Mouse (Mus musculus) urinary bladder, adult 2 months (tissue): ENCODE data around the gene Tmeff1. TPM values are rescaled to one million over a fixed set of nuclear protein-coding genes. Genes with fewer than 3 reads are reported as not detected.
"Not testable (repeated sequence)": the region's sequence is repeated elsewhere in the genome, so short reads cannot be mapped to it uniquely, and the experiment has no call there.

Experiments
- DNase-seq: peaks from one replicate; pipeline ENCODE4 v3.0.0; 2022; ENCODE audit warnings: low spot score
- polyA plus RNA-seq: library from polyadenylated mRNA; depleted of rRNA; stranded (reverse); fragments of >200 nt; gene quantifications from 2 replicates; pipeline ENCODE4 v1.2.3, GENCODE M21; 2012; rRNA removed

Tmeff1 gene
- polyA plus RNA-seq, 1 experiment, result 22.8 TPM

DNA sequence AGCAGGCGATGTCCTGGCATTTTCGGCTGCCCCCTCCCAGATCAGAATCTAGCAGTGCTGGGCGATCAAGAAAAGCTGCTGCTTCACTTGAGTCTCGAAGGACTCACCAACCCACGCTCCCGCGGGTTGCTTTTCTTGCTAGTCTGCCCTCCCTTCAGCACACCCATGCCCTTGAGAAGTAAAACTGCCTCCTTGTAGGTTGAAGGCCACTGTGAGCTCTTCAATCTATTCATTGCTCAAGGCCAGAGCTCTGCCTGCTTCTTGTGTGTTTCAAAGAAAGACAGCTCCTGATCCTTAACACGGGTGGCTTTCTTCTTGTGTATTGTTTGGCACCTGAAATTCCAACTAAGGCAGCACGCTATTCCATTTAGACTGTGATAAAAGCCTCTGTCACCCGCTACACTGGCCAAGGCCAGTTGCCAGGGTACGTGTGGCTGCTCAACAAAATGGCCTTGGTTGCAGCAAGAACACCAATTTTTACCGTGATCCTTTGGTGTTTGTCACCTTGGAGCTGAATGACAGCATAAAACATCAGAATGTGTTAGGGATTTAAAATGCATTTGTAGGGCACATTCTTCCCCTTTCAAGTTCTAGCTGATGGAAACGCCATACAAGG is 91.7 kb downstream of the Tmeff1 start:
- no peak for DNase-seq

DNA sequence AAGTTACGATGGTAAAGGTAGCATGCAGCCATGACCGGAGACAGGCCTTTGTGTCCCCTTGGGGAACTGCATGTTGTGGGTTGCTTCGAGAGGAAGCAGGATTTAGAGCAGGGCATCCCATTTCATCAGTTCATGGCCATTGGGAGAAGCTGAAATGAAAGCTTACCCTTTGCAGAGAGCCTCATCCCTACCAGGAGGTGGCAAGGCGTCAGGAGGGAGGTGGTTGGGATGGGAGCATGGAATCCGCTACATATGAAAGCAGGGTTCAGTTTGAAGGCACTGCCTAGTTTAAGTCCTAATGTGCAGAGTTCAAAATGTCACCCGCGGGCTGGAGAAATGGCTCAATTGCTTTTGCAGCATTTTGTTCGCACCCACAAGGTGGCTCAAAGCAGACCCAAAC is 92.3 kb downstream of the Tmeff1 start:
- DNase-seq, result no peak

DNA sequence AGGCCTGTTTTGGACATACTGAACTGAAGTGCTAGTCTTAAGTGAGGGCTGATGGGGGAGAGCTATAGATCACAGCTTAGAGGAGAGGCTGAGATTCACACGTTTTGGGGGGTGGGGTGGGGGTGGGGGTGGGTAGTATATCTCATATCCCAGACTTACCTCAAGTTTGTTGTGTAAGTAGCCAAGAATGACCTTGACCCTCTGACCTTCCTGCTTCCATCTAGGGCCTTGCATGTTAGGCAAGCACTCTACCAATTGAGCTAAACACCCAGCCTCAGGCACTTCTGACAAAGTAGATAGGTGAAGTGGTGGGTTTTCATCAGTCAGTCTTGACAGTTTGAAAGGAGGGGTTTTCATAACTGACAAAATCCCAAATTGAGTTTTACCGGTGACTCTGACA is 92.8 kb downstream of the Tmeff1 start:
- no peak for DNase-seq

DNA sequence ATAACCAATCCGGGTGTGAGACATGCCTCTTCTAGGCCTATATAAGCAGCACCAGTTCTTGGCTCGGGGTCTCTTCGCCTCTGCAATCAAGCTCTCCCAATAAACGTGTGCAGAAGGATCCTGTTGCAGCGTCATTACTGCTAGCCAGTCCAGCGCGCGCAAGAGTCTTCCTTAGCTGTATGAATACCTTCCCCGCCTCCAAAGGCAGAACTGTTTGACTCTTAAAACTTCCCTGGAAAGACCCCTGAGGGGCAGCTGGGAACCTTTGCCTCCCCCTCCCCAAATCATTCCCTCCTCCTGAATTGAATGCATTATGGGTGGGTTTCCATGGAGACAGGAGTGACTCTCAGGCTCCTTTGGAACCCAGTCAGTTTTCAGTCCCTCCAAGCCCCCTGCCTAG is 93.8 kb downstream of the Tmeff1 start:
- no peak for DNase-seq

DNA sequence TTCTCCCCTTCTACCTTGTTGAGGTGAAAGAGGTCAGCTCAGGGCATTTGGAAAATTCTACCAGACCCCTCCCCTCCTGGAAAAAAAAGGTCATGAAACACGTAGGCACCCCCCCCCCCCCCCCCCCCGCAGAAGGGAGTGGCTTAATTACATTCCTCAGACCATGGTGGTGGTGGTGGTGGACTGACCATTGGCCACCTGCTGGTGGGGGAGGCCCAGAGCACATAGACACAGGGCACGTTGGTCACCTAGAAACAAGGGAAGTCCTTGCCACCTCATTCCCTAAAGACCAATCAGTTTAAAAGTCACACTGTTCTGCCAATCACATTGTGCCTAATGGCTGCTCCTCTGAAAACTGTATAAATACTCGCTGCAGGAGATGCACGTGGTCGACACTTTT is 94.8 kb downstream of the Tmeff1 start:
- not testable (repeated sequence) for DNase-seq

DNA sequence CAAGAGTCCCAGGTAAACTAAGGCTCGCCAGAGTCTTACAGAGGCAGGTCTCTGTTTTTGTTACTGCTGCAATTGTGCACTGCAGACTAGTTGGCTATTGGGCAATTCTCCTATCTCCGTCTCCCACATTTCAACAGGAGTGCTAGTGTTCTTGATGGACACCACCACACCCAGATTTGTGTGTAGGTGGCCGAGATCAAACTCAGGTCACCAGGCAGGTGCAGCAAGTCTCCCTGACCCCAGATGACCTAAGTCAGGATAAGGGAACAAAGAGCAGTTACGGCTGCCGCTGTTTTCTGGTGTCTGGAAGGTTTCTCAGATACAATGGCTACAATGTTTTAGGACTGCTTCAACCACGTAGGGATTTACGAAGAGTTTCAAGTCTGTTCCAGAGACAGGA is 95.2 kb downstream of the Tmeff1 start:
- no peak for DNase-seq

DNA sequence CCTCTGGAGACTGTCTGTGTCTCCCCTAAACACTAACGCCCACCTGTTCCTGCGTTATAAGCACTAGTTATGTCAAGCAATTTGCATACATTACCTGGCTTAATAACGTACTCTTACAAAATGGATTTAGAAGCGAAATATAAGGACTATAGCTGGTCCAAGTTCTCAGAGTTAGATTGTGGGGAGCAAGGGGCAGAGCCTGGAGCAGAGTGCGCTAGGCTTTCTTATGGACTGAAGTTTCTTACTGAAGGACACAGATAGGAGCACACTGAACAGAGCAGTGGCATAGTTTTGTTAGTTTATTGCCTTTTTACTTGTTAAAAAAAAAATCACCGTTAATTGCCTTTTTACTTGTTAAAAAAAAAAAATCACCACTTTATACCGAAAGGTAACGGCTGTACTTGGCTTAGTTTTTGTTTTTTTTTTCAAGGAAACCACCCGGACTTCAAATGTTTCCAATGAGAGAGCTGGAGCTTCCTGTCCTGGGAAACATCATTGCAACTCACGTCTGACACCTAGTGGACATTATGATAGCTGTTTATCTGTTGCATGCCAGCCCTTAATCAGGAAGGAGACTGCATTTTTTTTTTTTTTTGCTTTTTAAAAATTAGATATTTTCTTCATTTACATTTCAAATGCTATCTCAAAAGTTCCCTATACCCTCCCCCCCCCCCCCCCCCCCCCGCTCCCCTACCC is 95.8 kb downstream of the Tmeff1 start:
- DNase-seq, result no peak

DNA sequence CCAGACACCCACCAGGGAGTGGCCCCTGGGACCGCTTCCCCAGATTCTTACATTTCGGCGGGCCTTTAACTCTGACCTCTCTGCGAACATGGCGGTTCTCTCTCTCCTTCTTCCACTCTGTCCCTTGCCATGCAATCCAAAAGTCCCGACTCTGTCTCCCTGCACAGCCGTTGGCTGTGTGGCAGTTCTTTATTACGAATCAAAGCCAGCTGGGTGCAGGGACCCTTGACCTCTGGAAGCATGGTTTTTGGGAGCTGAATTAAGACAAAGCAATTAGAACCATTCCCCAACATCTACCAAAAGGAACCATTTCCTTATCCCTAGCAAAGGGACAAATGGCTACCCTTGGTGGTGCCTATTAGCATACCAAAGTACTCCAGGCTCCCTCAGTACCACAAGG is 98.2 kb downstream of the Tmeff1 start:
- DNase-seq, result no peak

DNA sequence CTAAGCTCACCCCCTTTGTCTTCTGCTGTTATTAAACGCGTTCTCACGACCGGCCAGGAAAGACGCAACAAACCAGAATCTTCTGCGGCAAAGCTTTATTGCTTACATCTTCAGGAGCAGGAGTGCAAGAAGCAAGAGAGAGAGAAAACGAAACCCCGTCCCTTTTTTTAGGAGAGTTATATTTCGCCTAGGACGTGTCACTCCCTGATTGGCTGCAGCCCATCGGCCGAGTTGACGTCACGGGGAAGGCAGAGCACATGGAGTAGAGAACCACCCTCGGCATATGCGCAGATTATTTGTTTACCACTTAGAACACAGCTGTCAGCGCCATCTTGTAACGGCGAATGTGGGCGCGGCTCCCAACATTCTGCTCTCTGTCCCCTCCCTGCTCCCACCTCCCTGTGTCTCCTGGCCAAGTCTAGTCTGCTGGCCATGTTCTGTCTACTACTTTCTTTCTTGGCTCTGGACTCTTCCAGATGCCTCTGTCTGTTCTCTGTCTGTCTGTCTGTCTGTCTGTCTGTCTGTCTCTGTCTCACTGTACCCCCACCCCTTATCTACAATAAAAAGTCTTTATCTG is 98.7 kb downstream of the Tmeff1 start:
- not testable (repeated sequence) for DNase-seq

DNA sequence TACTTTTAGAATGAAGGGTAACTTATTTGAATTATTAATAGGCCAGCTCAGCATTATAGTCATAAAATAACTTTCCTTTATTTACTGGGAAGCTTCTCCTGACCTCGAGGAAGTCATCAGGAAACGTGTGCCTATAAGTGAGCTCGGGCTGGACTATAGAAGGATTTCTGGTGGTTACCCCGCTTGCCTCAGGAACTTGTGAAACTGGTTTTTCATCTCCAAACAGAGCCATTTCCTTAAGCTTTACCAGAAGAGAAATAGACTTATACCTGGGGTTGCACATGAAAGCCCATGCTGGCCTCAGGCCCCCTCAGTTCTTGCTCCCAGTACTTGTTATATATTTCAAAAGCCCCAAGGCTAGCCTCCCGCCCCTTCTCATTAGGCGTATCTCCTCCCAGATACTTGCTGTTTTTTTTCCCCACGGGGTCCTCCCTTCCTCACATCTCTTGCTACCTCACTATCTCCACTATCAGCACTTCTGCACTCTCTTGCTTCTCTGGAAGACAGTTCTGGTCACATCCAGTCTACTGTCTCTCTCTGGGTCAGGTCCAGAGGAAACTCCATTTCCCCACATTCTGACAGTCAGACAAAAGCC is 99.7 kb downstream of the Tmeff1 start:
- DNase-seq, result no peak

DNA sequence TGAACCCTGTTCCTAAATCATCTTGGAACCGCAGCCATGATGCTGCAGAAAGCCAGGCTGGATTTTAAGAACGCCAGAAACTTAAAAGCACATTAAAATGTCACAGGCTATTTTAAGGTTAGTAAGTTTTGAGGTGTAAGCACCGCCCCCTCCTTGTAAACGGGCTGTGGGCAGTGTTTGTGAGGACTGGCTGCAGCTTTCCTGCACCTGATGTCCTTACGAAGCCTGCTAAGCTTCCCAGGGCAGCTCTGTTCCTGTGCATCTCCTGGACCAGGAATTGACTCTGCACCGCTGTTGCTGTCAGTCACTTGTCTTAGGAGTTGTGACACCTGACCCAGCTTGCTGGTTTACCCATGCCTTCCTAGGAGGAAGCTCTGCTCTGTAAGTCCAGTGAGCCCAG is 103.2 kb downstream of the Tmeff1 start:
- no peak for DNase-seq

DNA sequence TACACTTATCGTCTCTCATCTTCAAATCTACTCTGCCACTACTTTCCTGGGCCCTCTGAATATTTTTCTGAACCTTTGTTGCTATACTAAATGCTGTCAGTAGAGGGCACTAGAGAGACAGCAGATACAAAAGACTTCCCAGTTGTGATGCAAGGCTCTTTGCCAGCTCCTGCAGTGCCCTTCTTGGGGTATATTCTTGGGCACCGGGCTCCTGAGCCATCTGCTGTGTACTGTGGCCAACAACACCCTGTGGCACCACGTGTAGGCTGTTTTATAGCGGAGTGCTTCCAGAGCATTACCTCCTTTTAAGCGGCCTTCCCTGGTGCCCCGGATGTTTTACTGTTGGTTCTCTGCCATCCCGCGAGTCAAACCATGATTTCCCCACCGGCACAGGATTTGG is 105.7 kb downstream of the Tmeff1 start:
- DNase-seq, result no peak

DNA sequence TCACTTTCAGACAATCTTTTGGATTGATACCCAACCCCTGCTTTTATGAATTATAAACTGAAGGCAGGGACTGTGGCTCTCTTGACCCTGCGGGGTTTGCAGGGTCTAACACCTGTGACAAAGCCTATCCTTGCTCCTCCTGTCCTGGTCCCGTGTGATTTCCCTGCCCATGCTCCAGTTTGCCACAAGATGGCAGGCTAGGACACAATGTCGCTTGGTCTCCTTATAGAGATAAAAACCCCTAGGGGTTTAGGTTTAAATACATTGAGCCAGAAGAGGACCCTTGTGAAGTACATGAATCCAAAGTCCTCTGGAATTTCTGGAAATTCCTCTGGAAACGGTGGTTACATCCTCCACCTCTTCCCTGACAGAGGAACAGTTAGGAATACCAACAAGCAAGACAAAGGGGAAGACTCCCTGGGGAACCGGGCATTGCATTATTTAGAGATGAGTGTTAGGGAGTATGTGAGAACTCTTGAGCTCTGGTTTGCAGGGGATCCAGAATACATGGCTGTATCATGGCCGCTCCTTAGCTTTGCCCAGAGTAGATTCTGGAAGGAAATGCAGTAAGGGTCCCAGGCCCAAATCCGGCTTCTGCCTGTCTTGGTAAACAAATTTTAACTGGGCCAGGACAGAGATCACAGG is 106.9 kb downstream of the Tmeff1 start:
- DNase-seq, result no peak

DNA sequence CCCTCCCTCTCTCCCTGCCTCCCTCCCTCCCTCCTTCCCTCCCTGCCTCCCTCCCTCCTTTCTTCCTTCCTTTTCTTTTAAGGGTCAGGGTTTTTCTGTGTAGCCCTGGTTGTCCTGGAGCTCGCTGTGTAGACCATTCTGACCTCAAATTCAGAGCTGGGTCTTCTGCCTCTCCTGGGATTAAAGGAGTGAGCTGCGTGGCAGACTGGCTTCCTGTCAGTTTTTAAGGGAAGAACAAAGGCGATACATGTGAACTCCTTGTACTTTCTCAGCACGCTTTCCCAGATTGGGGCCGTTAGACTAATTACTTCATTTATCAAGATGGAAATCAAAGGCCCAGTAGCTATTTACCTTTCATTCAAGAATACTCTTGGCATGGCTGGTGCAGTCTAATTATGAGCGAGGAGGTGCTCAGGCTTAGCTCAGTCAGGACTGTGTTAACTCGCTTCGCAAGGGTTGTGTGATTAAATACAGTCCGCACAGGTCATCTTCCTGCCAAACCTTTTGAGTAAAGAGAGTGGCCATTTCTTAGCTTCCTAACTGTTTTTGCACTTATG is 107.8 kb downstream of the Tmeff1 start:
- no peak for DNase-seq

DNA sequence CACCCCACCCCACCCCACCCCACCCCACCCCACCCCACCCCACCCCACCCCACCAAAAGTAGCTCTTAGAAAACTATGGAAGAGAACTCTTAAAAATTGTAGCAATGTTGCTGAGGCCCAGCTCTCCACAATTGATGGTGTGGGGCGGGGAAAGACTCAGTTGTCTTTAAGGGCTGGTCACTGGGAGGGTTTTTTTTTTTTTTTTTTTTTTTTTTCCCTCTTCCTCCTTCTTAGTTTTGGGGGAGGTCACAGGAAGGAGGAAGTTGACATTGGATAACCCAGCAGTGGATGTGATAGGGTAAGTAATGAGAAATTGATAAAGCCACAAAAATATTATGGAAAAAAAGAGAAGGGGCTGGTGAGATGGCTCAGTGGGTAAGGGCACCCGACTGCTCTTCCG is 111.7 kb downstream of the Tmeff1 start:
- DNase-seq, result no peak

DNA sequence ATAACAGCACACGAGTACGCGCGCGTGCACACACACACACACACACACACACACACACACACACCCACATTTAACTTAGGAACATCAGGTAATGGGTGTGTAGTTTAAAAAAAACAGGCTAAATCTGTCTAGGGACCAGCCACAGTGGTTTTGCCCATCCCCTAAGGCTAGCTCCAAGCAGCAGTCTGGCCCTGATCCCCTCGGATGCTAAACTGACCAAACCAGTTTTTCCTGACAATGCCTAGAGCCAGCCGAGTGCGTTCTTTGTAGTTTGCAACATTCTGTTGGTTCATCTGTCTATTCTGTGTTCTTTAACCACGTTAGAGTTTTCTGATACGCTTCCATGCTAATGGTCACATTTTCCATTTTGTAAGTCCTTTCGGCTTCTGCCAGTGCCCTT is 112.3 kb downstream of the Tmeff1 start:
- no peak for DNase-seq

Other genes starting within 250 kb of the Tmeff1 start
- gene Tex10, start 111.7 kb upstream of the Tmeff1 start, polyA plus RNA-seq, result 26.3 and 36.6 TPM in 2 replicates
- 22.6 and 25.4 TPM in 2 replicates for gene Msantd3, start 45.2 kb upstream of the Tmeff1 start, polyA plus RNA-seq
- 0.29 and 0.32 TPM in 2 replicates for gene Cavin4, start 78.3 kb downstream of the Tmeff1 start, polyA plus RNA-seq